Mouse (Mus musculus): Measurements from ENCODE around the gene Plod1. TPM values are rescaled to one million over a fixed set of nuclear protein-coding genes. Genes with fewer than 3 reads are reported as not detected.
A peak's percentile ranks its signal among the peaks of the same experiment; 100 is the strongest.

The Plod1 gene
- 33.0 and 36.0 TPM in 2 replicates for polyA plus RNA-seq (2012; rRNA removed)

DNA sequence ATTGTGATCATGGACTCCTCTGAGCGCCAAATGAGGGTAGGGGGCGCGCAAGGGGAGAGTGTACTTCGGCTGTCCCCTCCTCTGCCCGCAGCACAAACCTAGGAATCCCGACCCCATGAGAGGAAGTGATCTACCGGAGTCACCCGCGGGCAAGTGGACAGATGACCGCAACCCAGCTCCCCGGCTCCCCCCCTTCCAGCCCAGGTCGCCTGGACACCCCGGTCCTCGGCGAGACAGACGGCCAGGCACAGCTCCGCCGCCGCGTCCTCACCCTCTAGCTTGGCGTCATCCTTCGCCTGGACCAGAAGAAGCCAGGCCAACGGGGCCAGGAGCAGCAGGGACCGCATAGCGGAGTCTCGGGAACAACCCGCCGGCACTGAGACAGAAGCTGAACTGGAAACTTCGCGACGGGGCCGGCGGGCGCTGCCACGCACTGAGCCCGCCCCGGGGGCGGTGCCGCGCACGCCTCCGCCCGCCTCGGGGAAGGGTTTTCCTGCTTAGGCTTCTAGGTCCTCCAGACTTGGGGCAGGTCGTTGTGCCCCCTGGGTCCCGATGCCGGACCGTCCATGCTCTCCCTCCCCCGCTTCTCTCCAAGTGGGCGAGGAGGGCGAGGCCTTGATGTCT is at the start of gene Plod1:
Gene Plod1, minus strand, starts transcription at position 437 of the 624 bp plus-strand sequence.
- Histone ChIP-seq H3K4me3 (replicated peaks; ENCODE audit: insufficient read depth, low read depth, low read length) (peak within 1 kb of the TSS; percentile 69), H3K27me3 (ENCODE audit: control insufficient read depth, insufficient read depth, low read length) (no peaks in the 10 kb centered on the region), H3K4me1 (ENCODE audit: control insufficient read depth, insufficient read depth, low read length) (no peaks in the 10 kb centered on the region), H3K27ac (ENCODE audit: insufficient read depth, low read length) (no peak within 1 kb of the TSS; the same call in 1 of the 2 replicates)
- WGBS, result under 1% methylated on average over 51 of the region's 51 CpGs
- peak; percentile 74 to 78 for DNase-seq
- TF ChIP-seq POLR2A (IDR thresholded peaks at IDR 0.05; ENCODE audit: borderline replicate concordance, insufficient read depth, low read length) (peak; percentile 51; the same call in 1 of the 2 replicates), CTCF (IDR thresholded peaks at IDR 0.05; ENCODE audit: borderline replicate concordance, insufficient read depth, low read depth, low read length) (no peak)

DNA sequence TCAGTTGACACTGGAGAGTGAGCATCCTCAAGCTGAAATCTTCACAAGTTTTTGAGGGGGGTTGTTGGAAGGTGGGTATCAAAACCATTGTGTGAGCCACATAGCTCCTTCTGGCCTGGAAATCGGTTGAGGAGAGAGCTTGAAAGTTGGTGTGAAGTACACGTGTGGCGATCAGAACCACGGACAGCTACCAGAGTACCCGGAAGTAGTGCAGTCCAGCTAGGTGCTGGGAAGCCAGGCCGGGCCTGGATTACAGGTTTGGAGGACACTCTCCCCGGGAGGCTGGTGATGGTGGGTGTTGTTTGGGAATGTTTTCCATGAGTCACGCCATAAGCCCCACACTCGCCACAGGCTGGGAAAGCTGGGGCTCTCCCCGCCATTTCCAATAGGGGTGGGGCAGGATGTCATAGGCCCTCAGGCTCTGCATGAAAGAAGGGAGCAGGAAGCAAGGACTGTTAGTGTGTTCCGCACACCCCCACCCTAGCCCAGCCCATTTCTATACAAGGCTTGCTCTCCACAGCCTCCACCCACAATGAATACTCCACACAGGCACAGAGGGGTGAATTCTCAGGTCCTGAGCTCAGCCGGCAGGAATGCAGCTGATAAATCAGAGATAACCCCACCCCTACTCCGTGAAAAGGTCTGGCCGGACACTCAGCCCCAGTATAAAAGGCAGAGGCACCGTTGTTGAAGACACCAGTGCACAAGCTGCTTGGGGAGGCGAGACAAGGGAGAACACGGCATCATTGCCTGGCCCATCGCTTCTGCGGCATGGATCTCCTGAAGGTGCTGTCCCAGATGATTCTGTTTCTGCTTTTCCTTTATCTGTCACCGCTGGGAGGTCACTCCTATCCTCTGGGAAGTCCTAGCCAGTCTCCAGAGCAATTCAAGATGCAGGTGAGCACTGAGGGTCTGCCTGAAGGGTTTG is 48.9 kb upstream of the Plod1 start, which contains the start of gene Nppb:
Gene Nppb, plus strand, starts transcription at position 584 of the 928 bp plus-strand sequence.
- DNase-seq, result no peak
- Histone ChIP-seq H3K27ac (ENCODE audit: insufficient read depth, low read length) (no peak within 1 kb of the TSS), H3K4me3 (replicated peaks; ENCODE audit: insufficient read depth, low read depth, low read length) (no peak within 1 kb of the TSS), H3K4me1 (ENCODE audit: control insufficient read depth, insufficient read depth, low read length) (no peaks in the 10 kb centered on the region), H3K27me3 (ENCODE audit: control insufficient read depth, insufficient read depth, low read length) (no peaks in the 10 kb centered on the region)
- TF ChIP-seq CTCF (IDR thresholded peaks at IDR 0.05; ENCODE audit: borderline replicate concordance, insufficient read depth, low read depth, low read length) (no peak), POLR2A (IDR thresholded peaks at IDR 0.05; ENCODE audit: borderline replicate concordance, insufficient read depth, low read length) (no peak)
- WGBS, result 51% methylated on average over 20 of the region's 20 CpGs

DNA sequence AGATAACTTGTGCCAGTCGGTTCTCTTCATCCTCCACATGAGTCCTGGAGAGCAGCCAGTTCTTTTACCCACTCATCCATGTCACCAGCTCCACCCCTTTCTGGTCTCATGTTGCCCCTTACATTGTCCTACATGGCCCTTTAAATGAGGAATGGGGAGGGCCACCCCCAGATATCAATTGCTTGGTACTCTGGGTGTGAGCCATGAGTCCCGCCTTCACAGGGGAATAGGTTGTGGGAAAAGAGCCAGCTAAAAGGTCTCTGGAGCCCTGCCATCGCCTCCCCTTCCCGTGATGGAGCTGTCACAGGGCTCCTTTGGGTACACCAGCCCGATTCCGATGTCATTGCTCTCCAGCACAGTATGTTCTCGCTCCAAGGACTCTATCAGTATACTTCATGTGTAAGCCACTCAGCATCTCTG is 42.9 kb upstream of the Plod1 start:
- 14% methylated on average over 7 of the region's 7 CpGs for WGBS
- no peak for DNase-seq

GRCm38 (mm10) chr4:147978391-147978790 is 41.8 kb upstream of the Plod1 start:
- H3K4me3 ChIP-seq (replicated peaks; ENCODE audit: insufficient read depth, low read depth, low read length), result no peak overlapping the region
- 94% methylated on average over 6 of the region's 6 CpGs for WGBS
- H3K27ac ChIP-seq (ENCODE audit: insufficient read depth, low read length), result no peak overlapping the region
- no peaks in the 10 kb centered on the region for H3K4me1 ChIP-seq (ENCODE audit: control insufficient read depth, insufficient read depth, low read length)
- H3K27me3 ChIP-seq (ENCODE audit: control insufficient read depth, insufficient read depth, low read length), result no peaks in the 10 kb centered on the region
- no peak for DNase-seq
- TF ChIP-seq POLR2A (IDR thresholded peaks at IDR 0.05; ENCODE audit: borderline replicate concordance, insufficient read depth, low read length) (no peak), CTCF (IDR thresholded peaks at IDR 0.05; ENCODE audit: borderline replicate concordance, insufficient read depth, low read depth, low read length) (no peak)

More for the DNA sequence above, 42.9 kb upstream of the Plod1 start:
- Histone ChIP-seq H3K4me1 (ENCODE audit: control insufficient read depth, insufficient read depth, low read length) (no peaks in the 10 kb centered on the region), H3K4me3 (replicated peaks; ENCODE audit: insufficient read depth, low read depth, low read length) (no peak overlapping the region), H3K27ac (ENCODE audit: insufficient read depth, low read length) (no peak overlapping the region), H3K27me3 (ENCODE audit: control insufficient read depth, insufficient read depth, low read length) (no peaks in the 10 kb centered on the region)
- no peak for TF ChIP-seq CTCF (IDR thresholded peaks at IDR 0.05; ENCODE audit: borderline replicate concordance, insufficient read depth, low read depth, low read length)
- TF ChIP-seq POLR2A (IDR thresholded peaks at IDR 0.05; ENCODE audit: borderline replicate concordance, insufficient read depth, low read length), result no peak

- 83% methylated on average over 4 of the region's 4 CpGs for WGBS
- H3K4me1 ChIP-seq (ENCODE audit: control insufficient read depth, insufficient read depth, low read length), result no peaks in the 10 kb centered on the region
- DNase-seq, result no peak
- H3K4me3 ChIP-seq (replicated peaks; ENCODE audit: insufficient read depth, low read depth, low read length), result no peak overlapping the region
- H3K27me3 ChIP-seq (ENCODE audit: control insufficient read depth, insufficient read depth, low read length), result no peaks in the 10 kb centered on the region
- TF ChIP-seq POLR2A (IDR thresholded peaks at IDR 0.05; ENCODE audit: borderline replicate concordance, insufficient read depth, low read length), result no peak
- TF ChIP-seq CTCF (IDR thresholded peaks at IDR 0.05; ENCODE audit: borderline replicate concordance, insufficient read depth, low read depth, low read length), result no peak
- H3K27ac ChIP-seq (ENCODE audit: insufficient read depth, low read length), result no peak overlapping the region
These were observed 41.2 kb upstream of the Plod1 start for GRCm38 (mm10) chr4:147977726-147978125.

DNA sequence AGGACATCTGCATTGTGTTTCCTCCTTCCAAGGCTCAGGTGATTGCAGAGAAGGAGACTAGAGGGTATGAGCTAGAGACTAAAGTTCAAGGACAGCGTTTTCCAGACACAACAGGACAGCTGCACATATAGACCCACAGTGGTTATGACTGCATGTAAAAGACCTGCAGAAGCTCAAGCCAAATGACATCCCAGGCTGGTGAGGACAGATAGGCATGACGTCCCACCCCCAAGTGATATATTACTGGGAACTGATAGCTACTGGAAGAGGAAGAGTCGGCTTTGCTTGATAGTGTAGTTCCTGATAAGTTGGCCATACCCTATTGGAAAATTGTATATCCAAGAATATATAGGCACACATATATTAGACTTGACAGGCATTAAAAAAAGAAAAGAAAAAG is 39.7 kb upstream of the Plod1 start:
- no peaks in the 10 kb centered on the region for H3K4me1 ChIP-seq (ENCODE audit: control insufficient read depth, insufficient read depth, low read length)
- no peak overlapping the region for H3K4me3 ChIP-seq (replicated peaks; ENCODE audit: insufficient read depth, low read depth, low read length)
- no peak overlapping the region for H3K27ac ChIP-seq (ENCODE audit: insufficient read depth, low read length)
- TF ChIP-seq POLR2A (IDR thresholded peaks at IDR 0.05; ENCODE audit: borderline replicate concordance, insufficient read depth, low read length) (no peak), CTCF (IDR thresholded peaks at IDR 0.05; ENCODE audit: borderline replicate concordance, insufficient read depth, low read depth, low read length) (no peak)
- DNase-seq, result no peak
- WGBS, result 82% methylated on average over 3 of the region's 3 CpGs
- no peaks in the 10 kb centered on the region for H3K27me3 ChIP-seq (ENCODE audit: control insufficient read depth, insufficient read depth, low read length)

- 23% methylated on average over 9 of the region's 9 CpGs for WGBS
- no peak overlapping the region for H3K27ac ChIP-seq (ENCODE audit: insufficient read depth, low read length)
- DNase-seq, result no peak
- TF ChIP-seq CTCF (IDR thresholded peaks at IDR 0.05; ENCODE audit: borderline replicate concordance, insufficient read depth, low read depth, low read length) (no peak), POLR2A (IDR thresholded peaks at IDR 0.05; ENCODE audit: borderline replicate concordance, insufficient read depth, low read length) (no peak)
- no peak overlapping the region for H3K4me3 ChIP-seq (replicated peaks; ENCODE audit: insufficient read depth, low read depth, low read length)
- H3K4me1 ChIP-seq (ENCODE audit: control insufficient read depth, insufficient read depth, low read length), result no peaks in the 10 kb centered on the region
- H3K27me3 ChIP-seq (ENCODE audit: control insufficient read depth, insufficient read depth, low read length), result no peaks in the 10 kb centered on the region
These were observed 32.8 kb upstream of the Plod1 start for GRCm38 (mm10) chr4:147969337-147969736.
